Mouse (Mus musculus) liver, adult 2 months (tissue): ENCODE measurements around the gene Gm38392.

ENCODE experiments used
- CTCF ChIP-seq: fragments of 200-500 bp; IDR thresholded peaks from 2 replicates; pipeline ENCODE4 v1.5.1; 2011; ENCODE audit warnings: low read depth, low read length, control low read depth
- POLR2A ChIP-seq: fragments of 200-500 bp; IDR thresholded peaks from 2 replicates; pipeline ENCODE4 v1.6.1; 2011; ENCODE audit warnings: low read length, control low read depth; ENCODE audit not compliant: insufficient read depth; ENCODE audit errors: extremely low read depth

DNA sequence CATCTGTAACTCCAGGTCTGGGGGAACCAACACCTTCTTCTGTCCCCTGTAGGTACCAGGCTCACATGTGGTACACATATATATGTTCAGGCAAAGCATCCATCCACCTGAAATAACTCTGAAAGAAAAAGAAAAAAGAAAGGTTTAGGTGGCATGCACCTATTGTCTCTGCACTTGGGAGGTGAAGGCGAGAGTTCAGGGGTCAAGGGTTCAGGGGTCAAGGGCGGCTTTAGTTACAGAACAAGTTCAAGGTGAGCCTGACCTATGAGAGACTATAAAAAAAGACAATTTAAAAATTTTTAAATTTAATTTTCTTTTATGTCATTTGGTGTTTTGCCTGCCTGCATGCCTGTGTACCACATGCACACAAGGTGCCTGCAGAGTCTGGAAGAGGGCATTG, 7.0 kb downstream of the Gm38392 start:
- TF ChIP-seq CTCF (no peak), POLR2A (no peak)
